Mouse (Mus musculus) liver, embryonic 15.5 days (tissue): ENCODE data around the gene Cinp. TPM values are rescaled to one million over a fixed set of nuclear protein-coding genes. Genes with fewer than 3 reads are reported as not detected.

Experiments used
- ATAC-seq: fragments of 200-750 bp; cut with Nextera tagmentation; 2 replicates; pipeline ENCODE4 v1.8.0; 2017; ENCODE audit warnings: moderate number of reproducible peaks, mild to moderate bottlenecking, moderate library complexity; ENCODE audit not compliant: insufficient read depth
- H3K27ac ChIP-seq: fragments of 300-500 bp; sonication (generic); replicated peaks from 2 replicates; pipeline ENCODE4 v1.5.1; 2015; ENCODE audit warnings: mild to moderate bottlenecking, inconsistent platforms
- H3K27me3 ChIP-seq: fragments of 300-500 bp; sonication (generic); 2 replicates; pipeline ENCODE4 v1.6.1; 2015; ENCODE audit warnings: mild to moderate bottlenecking, inconsistent platforms
- H3K36me3 ChIP-seq: fragments of 300-500 bp; sonication (generic); replicated peaks from 2 replicates; pipeline ENCODE4 v1.6.1; 2015; ENCODE audit warnings: moderate library complexity, mild to moderate bottlenecking, inconsistent platforms
- H3K4me1 ChIP-seq: fragments of 300-500 bp; sonication (generic); replicated peaks from 2 replicates; pipeline ENCODE4 v1.6.1; 2015; ENCODE audit warnings: inconsistent platforms
- H3K4me2 ChIP-seq: fragments of 300-500 bp; sonication (generic); 2 replicates; pipeline ENCODE4 v1.6.1; 2015; ENCODE audit warnings: moderate library complexity, mild to moderate bottlenecking, inconsistent platforms
- H3K4me3 ChIP-seq: fragments of 300-500 bp; sonication (generic); replicated peaks from 2 replicates; pipeline ENCODE4 v1.5.1; 2015; ENCODE audit warnings: mild to moderate bottlenecking, inconsistent platforms
- H3K9ac ChIP-seq: fragments of 300-500 bp; sonication (generic); 2 replicates; pipeline ENCODE4 v1.6.1; 2015; ENCODE audit warnings: moderate library complexity, mild to moderate bottlenecking, inconsistent platforms
- H3K9me3 ChIP-seq: fragments of 300-500 bp; sonication (generic); replicated peaks from 2 replicates; pipeline ENCODE4 v1.6.1; 2016; ENCODE audit warnings: inconsistent platforms
- WGBS: fragments of 180-500 bp; shearing (Covaris S2); methylation state at CpG from one replicate; pipeline ENCODE4 v1.1.7; 2015; ENCODE audit warnings: mixed read lengths; ENCODE audit not compliant: insufficient replicate concordance; 5-methylcytosine and 5-hydroxymethylcytosine counted together
- polyA plus RNA-seq: library from polyadenylated mRNA; unstranded; fragments of >200 nt; fragmentation: Nextera tagmentation; extraction: Ambion mirVana; gene quantifications from 2 replicates; pipeline ENCODE4 v1.2.1, GENCODE M21; 2015

The Cinp gene
- polyA plus RNA-seq, 1 experiment from 2014 or later = 56.6 TPM

GRCm38 (mm10) chr12:110828908-110829307 is 60.0 kb downstream of the Cinp start:
- Histone ChIP-seq H3K4me2 (no peak overlapping the region), H3K9me3 (no peaks in the 10 kb centered on the region), H3K9ac (no peak overlapping the region), H3K36me3 (no peaks in the 10 kb centered on the region), H3K4me1 (no peaks in the 10 kb centered on the region), H3K27ac (no peak overlapping the region), H3K4me3 (no peak overlapping the region), H3K27me3 (no peaks in the 10 kb centered on the region)
- 80% methylated on average over 4 of the region's 4 CpGs for WGBS
- ATAC-seq = no peak

Other genes with a start within 250 kb of the Cinp start
- not detected in 2 replicates for gene 1700001K19Rik, start 206.5 kb downstream of the Cinp start, polyA plus RNA-seq
- 464 and 536 TPM in 2 replicates for gene Hsp90aa1, start 186.4 kb downstream of the Cinp start, polyA plus RNA-seq
- 8.6 and 9.1 TPM in 2 replicates for gene Wdr20, start 151.2 kb downstream of the Cinp start, polyA plus RNA-seq
- 0.22 TPM in 2 replicates for gene Mok, start 48.2 kb downstream of the Cinp start, polyA plus RNA-seq
- gene Zfp839, start 38.9 kb downstream of the Cinp start, polyA plus RNA-seq = 1.7 and 1.8 TPM in 2 replicates
- gene Tecpr2, start 119 bp upstream of the Cinp start, polyA plus RNA-seq = 1.6 and 1.8 TPM in 2 replicates
- 63.5 and 68.6 TPM in 2 replicates for gene Ankrd9, start 89.9 kb upstream of the Cinp start, polyA plus RNA-seq
- gene Rcor1, start 150.2 kb upstream of the Cinp start, polyA plus RNA-seq = 4.6 and 5.1 TPM in 2 replicates